Mouse (Mus musculus) G1E-ER4 (cell line): ENCODE data around the gene Akr1d1. TPM values are rescaled to one million over a fixed set of nuclear protein-coding genes. Genes with fewer than 3 reads are reported as not detected.

ENCODE experiments used
- GATA1 ChIP-seq: IDR thresholded peaks from one replicate; pipeline ENCODE4 v1.8.0; 2012; ENCODE audit warnings: low read length, inconsistent platforms
- polyA plus RNA-seq: library from polyadenylated mRNA; stranded (reverse); fragments of >175 nt; gene quantifications from 2 replicates; pipeline ENCODE4 v1.2.3, GENCODE M21; 2012

The Akr1d1 gene
- polyA plus RNA-seq, 1 experiment: not detected

DNA sequence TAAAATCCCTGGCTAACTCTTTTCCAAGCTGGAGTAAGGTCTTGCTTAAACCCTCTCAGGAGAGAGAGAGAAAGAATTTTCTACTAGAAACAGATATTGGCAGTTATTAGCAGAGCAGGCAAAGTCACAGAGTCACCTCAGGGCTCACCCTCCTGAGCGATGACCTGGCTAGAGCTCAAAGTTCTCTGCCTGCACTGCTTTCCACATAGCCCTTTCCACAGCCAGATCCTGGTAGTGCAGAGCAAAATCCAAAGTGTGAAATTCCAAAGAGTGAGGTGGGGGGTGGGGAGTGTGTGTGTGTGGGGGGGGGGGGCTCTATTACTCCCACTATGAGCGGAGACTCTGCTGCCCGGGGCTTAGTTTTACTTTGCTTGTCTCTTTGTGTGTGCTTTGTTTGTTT lies 10.1 kb downstream of the Akr1d1 start:
- no peak for TF ChIP-seq GATA1

DNA sequence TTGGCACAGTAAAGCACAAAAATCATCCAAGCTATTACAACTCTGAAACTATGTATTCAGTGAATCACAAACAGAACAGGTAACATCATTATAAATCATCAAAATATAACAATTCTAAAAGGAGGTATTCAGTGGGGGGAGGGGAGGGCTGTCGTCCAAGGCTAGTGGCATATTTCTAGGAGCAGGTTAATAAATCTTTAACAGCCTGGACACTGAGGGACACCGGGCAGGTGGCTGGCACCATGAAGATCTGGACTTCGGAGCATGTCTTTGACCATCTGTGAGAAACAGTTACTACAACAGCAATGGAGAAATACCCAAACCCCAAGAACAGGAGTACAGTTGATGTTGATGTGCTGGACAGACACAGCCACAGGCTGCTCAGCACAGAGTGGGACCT lies 11.2 kb downstream of the Akr1d1 start:
- no peak for TF ChIP-seq GATA1

DNA sequence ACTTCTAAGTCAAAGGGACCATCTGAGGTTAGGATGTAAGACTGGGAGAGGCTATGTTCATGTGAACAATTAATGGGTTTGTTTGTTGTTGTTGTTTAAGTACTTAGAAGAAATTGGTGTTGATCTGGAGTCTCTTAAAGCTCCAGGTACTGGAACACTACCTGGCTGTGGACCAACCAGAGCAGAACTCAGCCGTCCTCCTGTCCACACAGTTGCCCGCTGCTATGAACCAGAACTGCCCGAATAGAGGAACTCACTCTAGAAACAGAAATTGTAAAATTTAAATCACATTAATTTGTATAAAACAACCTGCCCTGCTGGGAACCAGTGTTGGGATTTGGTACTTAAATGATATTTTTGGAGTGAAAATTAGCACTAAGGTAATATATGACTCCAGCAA lies 12.2 kb downstream of the Akr1d1 start:
- no peak for TF ChIP-seq GATA1

DNA sequence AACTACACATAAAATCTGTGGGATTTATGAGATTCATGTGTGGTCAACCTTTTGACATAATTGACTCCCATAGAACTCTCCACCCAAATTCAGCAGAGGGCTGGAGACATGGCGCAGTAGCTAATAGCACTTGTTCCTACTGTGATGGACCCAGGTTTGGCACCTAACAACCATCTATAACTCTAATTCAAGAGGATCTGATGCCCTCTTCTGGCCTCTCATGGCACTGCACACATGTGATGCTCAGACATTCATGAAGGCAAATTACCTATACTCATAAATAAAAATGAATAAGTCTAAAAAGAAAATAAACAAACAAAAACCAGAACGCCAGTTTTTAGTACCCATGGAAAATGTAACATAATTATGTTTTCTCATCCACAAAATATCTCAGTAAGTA lies 22.8 kb downstream of the Akr1d1 start:
- no peak for TF ChIP-seq GATA1

DNA sequence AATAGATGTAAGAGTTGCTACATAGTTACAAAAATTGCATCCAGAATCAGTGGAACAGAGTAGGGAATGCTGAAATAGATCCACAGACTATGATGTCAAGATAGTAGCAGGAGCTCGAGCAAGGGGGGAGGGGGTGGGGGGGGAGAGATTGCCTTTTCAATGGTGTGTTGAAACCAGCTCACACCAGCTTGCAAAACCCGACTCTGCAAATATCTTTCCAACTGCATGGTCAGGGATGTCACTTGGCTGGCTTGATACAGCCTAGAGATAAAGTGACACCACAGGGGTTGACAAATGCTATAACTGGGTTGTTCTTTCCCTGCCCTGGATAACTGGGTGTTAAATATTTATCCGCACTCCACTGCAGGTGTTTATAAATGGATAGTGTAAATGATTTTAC lies 24.0 kb downstream of the Akr1d1 start:
- no peak for TF ChIP-seq GATA1

DNA sequence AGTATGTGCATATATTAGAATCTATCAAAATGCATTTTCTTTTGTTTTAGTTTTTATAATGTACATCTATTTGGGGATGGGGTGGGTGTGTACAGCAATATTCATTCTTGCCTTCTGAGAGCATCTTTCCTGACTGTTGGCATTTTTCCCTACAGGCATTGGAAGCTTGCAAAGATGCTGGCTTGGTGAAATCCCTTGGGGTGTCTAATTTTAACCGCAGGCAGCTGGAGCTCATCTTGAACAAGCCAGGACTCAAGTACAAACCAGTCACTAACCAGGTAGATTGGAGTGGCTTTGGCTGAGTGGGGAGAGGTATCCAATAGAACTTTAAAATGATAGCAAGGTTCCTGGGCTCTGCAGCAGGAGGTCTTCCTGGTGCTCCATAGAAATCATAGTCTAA lies 24.4 kb downstream of the Akr1d1 start:
- no peak for TF ChIP-seq GATA1

DNA sequence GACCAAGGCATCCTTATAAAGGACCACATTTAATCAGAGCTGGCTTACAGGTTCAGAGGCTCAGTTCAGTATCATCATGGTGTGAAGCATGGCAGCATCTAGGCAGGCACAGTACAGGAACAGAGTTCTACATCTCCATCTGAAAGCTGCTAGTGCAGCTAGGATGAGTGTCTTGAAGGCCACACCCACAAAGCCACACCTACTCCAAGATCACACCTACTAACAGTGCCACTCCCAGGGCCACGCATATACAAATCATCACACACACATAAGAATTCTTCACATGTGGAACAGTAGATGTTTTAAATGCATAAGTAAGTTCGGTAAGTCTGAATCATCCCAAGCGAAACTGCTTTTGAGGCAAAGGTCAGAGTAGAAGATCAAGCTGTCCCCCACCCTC lies 33.9 kb downstream of the Akr1d1 start:
- no peak for TF ChIP-seq GATA1

DNA sequence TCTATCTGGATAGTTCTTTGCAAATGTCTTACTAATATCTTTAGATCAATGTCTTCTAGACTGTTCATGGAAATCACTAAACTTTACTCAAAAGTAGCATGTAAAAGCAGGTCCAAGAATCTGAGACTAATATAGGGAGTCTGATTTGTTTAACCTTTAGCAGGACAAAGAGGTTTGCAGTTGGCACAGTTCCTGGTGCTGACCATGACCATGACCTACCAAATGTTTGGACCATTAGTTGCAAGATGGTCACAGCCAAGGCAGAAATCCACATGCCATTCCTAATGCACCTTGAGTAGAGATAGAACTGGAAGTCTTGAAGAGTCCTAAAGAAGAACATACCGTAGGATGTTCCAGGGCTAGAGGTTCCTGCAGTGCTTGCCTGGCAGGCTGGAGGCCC lies 37.4 kb downstream of the Akr1d1 start:
- TF ChIP-seq GATA1: no peak

DNA sequence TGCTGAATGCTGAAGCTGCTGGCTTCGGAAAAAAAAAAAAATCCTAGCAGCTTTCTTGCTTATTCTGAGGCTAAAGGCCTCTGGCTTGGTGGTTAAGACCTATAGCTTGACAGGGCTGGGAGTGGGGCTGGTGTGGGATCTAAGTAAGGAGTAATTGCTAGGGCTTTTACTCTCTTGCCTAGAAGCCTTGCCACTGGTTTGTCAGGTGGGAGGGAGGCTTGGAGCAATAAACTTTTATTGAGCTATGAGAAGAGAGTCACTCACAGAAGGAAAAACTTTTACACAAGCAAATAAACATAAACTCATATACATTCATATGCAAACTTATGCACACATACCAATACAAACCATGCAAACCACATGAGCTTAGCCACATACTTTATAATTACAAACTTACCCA lies 42.0 kb downstream of the Akr1d1 start:
- no peak for TF ChIP-seq GATA1

DNA sequence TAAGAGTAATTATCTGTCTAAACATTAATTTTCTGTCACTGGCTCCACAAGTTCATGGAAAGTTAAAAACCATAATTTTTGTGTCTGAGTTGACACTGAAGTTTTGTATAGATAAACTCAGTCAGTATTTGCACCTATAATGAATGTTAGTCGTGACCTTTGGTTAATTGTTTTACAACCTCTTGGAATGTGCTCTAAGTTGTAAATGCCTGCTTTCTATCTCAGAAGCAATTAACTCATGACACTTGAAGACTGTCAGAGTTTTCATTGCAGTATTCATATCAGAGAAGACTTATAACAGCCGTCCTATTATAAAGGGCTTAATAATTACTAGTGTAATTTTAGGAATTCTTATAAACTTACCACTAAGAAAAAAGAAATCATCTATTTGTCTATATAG lies 43.0 kb downstream of the Akr1d1 start:
- no peak for TF ChIP-seq GATA1

DNA sequence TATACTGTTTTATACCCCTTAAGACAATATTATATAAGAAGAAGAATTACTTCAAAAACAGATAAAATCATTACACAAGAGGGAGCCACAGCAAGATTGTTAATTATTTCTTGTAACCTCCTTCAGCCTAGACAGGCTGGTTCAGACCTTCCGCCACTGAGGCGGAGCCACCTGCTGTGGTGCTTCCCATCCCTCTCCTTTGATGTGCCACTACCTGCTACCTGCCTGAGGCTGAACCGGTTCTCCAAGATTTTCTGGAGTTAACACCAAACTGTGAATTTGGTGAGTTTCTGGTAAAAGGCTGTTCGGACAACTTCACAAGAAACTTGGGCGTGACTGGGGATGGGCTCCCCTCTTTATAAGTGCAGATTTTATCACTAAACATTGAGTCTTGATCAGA lies 50.5 kb downstream of the Akr1d1 start:
- no peak for TF ChIP-seq GATA1

DNA sequence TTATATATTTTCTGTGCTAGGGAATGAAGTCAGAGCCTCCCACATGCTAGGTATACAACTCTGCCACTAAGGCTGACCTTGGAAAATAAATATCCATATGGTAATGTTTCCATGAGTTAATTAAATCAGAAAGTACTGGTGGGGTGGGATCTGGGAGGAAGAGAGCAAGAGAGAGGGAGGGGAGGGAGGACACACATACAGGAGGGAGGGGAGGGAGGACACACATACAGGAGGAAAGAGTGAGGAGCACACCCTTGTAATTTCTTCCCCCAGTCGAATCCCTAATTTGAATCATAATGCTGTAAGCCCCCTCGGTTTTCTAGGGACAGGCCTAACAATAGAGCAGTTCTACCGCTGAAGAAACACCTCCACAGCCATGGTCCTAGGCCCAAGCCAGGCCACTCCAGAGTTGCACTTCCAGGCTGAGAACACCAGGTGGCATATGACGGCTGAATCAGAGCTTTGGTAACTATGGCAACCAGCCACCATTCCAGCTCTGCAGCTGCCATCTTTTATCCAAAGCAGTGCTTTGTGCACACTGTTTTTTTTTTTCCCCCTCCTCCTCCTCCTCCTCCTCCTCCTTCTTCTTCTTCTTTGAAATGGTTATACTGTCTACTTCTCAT lies 59.5 kb downstream of the Akr1d1 start:
- TF ChIP-seq GATA1: no peak

DNA sequence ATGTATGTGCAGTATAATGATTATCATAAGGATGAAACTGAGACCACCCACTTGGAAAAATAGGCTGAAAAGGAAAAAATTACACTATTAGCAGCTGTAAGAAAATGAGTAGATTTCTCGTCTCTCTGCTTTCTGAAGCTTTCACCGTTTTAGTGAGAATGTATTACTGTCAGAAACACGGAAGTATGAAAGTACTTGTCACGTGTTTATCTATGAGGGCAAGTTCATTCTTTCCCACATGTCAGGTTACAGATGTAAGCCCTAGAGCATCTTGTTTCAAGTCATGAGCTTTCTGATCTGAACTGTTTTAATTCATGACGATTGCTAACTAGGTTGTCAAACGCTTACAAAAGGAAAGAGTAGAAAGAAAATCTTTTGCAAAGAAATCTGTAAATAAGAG lies 60.8 kb downstream of the Akr1d1 start:
- no peak for TF ChIP-seq GATA1

DNA sequence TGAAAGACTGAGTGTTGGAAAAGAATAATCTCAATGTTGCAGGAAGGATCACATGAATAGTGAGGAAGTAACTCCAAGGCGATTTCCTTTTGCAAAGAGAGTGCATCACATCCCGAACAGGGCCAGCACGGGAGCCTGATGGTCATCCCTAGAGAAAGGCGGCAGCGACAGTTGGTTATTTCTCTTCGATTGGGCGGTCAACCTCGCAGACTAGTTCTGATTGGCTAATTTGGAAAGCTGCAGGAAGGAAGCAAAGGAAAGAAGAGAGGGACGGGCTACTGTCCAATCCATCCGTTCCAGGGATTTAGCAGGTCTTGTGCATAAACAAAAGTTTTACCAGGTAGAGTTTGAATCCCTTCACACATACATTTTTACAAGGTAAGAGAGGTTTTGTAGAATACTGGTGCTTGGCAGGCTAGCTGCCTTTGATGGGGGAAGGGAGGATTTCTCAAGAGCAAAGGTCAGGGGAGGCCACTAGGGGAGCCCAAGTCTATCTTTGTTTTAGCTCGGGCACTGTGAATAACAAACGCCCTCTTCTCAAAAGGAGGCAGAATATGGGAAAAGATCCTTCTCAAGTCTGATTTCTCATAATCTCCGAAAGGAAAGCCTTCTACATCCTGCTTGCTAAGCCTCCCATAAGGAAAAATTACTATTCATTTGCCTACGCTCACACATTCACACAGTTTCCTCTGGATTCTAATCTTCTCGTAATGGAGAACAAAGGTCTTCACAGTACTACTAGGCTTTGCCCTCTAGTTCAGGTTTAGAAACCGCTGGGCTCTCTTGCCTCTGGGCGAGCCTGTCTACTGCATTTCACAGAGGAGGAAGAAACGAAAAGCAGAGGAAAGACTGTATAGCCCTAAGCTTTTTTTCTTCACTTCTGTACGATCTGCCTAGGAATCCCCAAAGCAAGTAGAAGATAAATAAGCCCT lies 62.4 kb downstream of the Akr1d1 start:
- TF ChIP-seq GATA1: no peak

DNA sequence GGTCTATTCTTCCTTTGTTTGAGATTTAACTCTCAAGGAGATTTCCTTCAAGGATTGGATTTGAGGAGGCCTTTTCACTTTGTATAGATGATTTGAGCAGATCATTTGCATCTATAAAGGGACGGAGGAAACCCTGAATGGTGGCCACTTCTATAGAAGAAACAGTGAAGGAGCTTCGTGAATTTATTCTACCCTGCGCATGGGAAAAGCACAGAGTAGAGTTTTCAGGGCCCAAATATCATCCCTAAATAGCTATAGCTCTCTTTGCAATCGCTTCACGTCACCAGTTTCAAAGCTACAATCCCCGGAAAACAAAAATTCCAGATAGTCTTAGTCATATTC lies 63.0 kb downstream of the Akr1d1 start:
- TF ChIP-seq GATA1: no peak

DNA sequence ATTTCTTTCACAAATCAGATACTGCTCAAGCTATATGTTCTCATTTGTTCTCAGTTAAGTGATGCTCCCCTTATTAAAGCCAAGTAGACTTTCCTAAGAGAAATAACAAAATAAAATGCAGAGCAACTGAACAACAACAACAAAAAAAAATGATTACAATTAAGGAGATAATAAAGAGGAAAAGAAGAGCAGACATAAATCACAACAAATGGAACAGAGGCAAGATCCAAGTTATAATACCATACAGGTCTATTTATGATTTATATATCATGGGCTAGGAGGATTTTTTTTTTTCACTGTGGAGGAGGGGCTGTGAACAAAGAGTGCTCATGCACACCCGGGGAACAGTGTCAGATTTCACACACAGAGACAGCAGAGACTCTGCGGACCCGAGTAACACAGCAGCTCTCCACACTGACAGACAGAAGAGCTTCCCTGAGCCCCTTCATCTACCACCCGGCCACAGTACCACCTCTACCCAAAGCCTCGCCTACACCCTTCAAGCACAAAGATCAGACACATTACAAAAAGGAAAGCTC lies 63.6 kb downstream of the Akr1d1 start:
- no peak for TF ChIP-seq GATA1

DNA sequence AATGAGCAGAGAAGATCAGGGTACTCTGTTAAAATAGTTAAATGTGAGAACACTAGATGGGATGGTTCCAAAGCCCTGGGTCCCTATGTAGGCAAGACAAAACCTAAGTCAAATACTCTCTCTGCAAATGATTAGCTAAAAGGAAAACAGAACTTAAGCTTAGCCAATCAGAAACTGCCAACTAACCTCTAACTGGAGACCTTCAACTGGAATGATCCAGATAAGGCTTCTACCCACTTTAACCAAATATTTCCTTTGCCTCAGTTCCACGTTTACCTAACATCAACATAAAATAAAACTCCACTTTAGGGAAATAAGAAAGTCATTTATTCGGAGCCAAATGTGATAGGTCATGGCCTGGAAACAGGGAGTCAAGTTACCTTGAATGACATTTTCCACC lies 67.1 kb downstream of the Akr1d1 start:
- TF ChIP-seq GATA1: no peak
